Mouse (Mus musculus) bone marrow, adult 2 months (tissue): ENCODE measurements around the gene B230219D22Rik.

Experiments
- CTCF ChIP-seq: fragments of 200-500 bp; IDR thresholded peaks from 2 replicates; pipeline ENCODE4 v1.5.1; 2011; ENCODE audit warnings: low read length, control low read depth; ENCODE audit not compliant: control insufficient read depth, insufficient read depth
- POLR2A ChIP-seq: fragments of 200-500 bp; IDR thresholded peaks from 2 replicates; pipeline ENCODE4 v1.6.1; 2011; ENCODE audit warnings: low read depth, mild to moderate bottlenecking, control low read depth, low read length, borderline replicate concordance; ENCODE audit not compliant: control insufficient read depth

DNA sequence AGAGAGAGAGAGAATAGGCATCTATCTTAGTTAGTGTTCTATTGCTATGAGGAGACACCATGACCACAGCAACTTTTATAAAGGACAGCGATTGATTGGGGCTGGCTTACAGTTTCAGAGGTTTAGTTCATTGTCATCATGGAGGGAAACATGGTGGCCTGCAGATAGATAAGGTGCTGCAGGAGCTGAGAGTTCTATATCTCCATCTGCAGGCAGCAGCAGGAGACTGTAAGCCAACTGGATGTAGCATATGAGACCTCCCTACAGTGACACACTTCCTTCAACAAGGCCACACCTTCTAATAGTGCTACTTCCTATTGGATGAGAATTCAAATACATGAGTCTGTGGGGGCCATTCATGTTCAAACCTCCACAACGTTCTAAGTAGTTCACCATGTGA, 39.2 kb downstream of the B230219D22Rik start:
- no peak for TF ChIP-seq CTCF
- TF ChIP-seq POLR2A = no peak
